Mouse (Mus musculus): Measurements from ENCODE around the gene Apol9a. TPM values are rescaled to one million over a fixed set of nuclear protein-coding genes. Genes with fewer than 3 reads are reported as not detected.
"Not testable (repeated sequence)": the region's sequence is repeated elsewhere in the genome, so short reads cannot be mapped to it uniquely, and the experiment has no call there.

Apol9a gene
- under 1 TPM in 1 of 2 experiments, not detected in 1; 0.83 TPM for total RNA-seq (2021)
- long read RNA-seq, partial matches to known transcripts, result 0 of 1 reads
- long read RNA-seq, other reads (novel, unspliced or antisense), result 1 of 1 reads

DNA sequence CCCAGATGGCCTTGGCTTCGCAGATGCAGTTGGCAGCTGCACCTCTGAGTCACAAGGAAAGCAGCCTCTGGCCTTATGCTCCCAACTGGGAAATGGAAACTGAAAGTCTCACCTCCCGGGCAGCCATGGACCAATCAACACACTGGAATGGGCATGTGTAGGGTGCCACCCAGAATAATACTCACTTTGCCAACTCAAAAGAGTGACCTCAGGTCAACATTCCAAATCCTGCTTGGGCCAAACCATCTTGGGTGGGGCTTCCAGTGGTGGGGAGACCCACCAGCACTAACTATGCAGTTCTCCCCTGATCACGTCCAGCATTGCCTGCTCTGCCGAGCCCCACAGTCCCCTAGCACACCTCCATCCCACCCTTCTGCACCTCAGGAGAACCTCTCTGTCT, at the start of gene Apol9a:
TSS of gene Apol9a (minus strand) at position 101 of the 400 bp plus-strand sequence.
- DNase-seq (ENCODE audit: low spot score in 2 of 2), result not testable (repeated sequence)

DNA sequence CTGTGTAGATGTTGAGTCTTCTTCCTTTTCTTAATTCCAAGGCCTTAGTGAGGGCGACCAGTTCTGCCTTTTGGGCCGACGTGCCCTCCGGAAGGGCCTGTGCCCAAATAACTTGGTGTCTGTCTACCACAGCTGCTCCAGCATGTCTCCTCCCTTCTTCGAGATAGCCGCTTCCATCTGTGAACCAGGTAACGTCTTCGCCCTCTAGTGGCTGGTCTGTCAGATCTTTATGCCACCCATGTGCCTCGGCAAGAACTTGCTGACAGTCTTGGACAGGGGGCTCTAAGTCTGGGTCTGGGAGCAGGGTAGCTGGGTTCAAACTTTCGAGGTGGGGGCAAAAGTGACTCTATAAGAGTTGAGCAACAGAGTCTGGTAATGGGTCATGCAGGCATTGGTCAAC, 39.0 kb upstream of the Apol9a start:
- not testable (repeated sequence) for DNase-seq (ENCODE audit: low spot score in 2 of 2)

DNA sequence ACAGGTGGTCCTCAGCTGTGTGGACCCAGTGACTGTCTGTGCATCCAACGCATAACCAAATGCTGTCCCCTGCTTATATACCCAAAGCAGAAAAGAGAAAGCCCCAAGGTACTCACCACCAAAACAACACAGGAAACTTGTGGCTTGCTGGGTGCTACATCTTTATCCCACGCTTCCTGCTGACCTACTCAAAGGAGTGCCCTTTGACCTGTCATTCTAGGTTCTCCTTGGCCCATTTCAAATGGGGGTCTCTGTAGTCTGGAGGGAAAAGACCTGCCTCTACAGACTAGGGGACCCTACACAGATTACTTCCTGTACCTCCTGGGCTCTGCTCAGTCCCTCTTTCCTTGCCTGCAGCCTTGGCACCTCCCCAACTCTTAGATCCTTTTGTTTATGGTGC, 36.5 kb upstream of the Apol9a start, which contains the start of gene Apol7b:
TSS of gene Apol7b (minus strand) at position 101 of the 400 bp plus-strand sequence.
- DNase-seq (ENCODE audit: low spot score in 2 of 2), result not testable (repeated sequence)

DNA sequence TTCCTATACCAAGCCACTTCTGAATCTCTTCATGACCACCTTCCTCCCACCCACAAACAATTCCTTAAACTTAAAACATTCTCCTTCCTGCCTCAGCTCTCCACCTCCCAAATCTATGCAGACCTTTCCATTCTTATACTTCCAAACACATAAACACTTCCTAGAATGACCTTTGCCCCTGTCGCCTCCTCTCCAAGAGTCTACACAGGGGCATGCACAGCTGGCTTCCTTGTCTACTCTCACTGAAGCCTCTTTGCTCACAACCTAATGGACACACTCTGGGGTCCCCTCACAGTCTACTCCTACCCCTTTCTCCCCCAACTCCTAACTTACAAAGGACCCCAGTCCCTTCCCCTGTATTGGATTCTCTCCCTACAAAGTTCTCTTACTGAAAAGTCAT, 34.7 kb upstream of the Apol9a start:
- DNase-seq (ENCODE audit: low spot score in 2 of 2), result not testable (repeated sequence)

DNA sequence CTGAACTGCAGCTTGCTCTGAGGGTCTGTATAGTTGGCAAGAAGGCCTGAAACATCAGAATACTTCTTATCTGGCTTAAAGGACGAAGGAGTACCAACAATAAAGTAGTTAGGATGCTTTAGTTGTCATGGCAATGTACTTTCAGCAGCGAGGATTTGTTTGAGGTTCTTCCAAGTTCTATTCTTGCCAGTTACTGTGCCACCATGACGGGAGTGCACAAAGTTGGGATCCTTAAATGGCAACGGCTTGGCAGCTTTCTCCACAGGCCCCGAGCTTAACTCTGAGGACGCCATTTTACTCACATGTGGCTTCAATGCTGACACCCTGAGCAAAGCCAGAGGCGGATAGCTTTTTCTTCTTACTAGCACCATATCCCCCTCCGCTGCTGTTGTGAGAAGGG, 33.8 kb upstream of the Apol9a start:
- DNase-seq (ENCODE audit: low spot score in 2 of 2), result peak; percentile 7 to 28

DNA sequence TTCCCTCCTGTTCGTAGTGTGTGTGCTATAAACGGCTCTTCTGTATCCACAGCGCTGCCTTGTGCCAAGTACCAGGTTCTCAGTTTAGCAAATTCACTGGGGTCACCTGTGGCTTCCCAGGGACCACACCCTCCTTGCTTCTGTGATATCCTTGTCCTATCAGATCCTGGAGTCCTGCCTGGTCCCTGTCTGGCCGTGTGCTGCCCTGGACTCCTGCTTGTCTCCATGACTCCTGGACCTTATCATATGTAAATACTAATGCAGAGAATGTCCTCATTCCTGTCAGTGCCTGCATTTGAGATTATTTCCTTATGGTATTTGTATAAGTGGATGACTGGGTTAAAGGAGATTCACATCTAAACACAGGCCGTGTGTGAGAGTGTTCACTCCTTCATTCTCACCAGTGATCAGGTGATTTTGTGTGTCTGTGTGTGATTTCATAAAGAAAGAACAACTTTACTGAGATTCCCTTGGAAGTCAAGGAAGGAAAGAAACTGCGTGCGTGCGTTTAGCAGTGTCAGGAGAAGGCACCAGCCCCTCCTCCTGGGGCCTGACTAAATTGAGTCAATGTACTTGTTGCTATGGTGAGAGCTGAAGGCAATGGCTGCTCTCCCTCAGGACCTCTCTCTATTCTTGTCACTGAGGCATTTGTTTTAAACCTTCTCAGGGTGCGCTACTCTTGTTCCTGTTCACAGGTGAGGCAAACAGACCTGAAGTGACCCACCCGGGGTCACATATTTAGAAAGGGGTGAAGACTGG, 17.9 kb upstream of the Apol9a start:
- DNase-seq (ENCODE audit: low spot score in 2 of 2), result not testable (repeated sequence)

DNA sequence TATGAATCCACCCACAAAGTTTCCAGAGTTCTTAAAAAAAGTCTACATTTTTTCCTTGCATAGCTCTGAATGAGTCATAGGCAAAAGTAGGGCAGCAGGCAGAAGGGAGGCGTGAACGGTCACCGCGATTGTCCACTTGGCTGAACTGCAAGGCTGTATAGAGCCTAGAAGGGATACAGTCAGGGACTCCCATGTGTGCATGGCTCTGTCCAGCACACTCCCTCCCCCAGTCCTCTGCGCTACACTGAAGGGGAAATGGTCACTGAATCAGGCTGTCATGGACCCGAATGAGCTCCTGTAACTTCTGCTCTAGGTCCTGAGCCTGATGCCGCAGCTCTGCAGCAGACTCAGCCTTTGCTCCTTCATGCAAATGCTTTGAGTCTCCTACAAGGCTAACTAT, 12.0 kb upstream of the Apol9a start:
- DNase-seq (ENCODE audit: low spot score in 2 of 2), result not testable (repeated sequence)

DNA sequence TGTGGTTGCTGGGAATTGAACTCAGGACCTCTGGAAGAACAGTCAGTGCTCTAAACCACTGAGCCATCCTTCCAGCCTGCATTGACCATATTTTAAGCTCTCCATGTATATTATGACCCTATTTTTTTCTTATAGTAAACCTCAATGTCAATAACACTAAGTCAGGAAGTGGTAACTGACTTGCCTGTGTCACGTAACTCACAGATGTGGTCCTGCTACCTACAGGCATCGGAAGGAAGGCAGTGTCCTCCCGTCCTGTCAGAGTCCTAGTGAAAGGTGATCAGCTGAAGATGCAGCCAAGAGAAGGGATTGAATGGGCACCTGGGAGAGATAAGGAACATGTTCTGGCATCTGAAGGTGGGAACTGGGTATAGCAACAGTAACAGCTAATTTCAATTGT, 8.7 kb upstream of the Apol9a start:
- not testable (repeated sequence) for DNase-seq (ENCODE audit: low spot score in 2 of 2)

DNA sequence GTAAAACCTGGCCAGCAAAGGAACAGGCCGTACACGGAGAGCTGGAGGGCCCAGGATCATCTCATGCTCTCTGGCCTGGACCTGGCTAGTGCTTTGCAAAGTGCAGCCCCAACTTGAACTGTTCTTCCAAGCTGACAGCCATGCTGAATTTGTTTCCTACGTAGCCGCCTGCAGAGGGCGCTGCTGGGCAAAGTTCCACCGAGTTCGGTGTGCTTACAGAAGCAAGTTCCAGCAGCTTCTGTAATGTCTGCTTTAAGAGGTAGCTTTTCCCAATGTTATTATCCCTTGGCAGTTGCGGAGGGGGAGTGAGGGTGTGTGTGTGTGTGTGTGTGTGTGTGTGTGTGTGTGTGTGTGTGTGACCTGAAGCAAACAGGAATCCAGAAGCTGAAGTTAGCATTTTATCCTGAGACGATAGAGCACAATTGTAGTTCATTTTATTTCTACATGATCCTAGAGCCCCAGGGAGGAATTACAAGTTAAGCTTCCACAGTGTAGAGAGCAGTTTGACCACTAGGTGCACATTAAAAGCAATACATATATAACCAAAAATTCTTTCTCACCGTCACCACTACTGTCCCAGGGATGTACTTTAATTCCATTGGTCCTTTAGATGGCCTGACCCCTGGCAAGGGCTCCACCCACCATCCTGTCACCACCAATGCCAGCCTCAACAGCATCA, 5.9 kb upstream of the Apol9a start:
- DNase-seq (ENCODE audit: low spot score in 2 of 2), result not testable (repeated sequence)

DNA sequence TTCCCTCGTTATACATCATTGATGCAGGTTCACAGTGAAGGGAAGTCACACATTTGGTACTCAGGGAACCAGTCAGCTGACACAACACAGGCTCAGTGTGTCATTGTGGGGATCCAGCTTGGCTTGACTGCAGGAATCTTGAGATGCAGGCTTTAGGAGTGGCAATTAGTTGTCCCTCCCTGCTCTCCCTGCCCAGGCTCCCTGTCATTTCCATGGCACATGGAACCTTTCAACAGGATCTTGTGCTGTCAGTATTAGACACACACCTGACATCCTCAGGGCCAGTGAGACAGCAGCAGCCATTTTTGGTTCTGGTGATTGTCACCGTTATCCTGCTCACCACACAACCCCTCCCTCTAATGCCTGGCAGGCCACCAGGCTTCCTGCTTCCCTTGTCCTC, 4.7 kb upstream of the Apol9a start:
- not testable (repeated sequence) for DNase-seq (ENCODE audit: low spot score in 2 of 2)

DNA sequence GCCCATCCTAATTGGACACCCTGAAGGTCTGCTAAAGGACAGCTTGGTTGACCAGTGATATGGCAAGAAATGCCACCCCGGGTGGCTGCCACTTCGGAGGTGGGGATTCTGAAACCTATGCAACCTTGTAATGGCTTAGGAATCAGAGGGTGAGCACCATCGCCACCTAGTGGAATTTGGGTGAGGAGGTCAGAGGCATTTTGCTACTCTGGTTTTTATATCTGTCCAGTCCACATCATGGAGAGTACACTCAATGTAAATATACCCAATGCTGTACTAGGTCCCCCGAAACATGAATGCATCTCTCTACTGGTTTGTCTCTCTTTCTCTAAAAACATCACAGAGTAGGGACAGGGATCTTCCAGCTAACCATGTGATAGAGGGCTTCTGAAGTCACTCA, 1.8 kb upstream of the Apol9a start:
- DNase-seq (ENCODE audit: low spot score in 2 of 2), result not testable (repeated sequence)

DNA sequence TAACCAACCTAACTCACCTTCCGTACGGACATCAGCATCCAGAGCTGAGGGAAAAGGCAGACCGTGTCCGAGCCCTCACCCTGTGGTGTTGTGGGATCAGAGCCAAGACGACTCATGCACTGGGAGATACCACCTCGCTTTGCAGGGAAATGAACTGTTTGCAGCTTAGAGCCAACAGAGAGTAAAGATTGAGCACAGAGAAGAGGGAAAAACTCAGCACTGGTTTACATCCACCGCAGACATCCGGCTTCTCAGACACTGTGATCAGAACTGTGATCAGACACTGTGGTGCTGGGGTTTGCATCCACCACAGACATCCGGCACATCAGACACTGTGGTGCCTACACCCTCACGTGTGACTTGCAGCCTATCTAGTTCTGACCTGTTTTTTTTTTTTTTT, 4.6 kb downstream of the Apol9a start:
- DNase-seq (ENCODE audit: low spot score in 2 of 2), result not testable (repeated sequence)

DNA sequence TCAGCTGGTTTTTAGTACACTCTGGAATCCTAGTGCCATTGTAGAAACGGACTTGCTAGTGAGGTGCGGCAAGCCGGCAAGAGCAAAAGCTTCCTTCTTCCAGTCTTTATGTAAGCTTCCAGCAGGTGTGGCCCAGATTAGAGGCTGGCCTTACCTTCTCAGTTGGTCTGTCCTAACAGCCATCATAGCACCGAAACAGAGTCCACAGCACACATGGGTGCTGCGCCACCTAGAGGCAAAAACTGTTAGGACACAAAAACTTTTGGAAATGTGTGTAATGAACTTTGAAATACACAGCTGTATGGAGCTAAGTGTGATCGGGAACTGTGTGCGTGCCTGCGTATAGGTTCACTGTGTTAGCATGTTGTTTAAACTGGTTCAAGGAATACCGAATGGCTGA, 11.9 kb downstream of the Apol9a start, which contains the start of gene Apol7a:
TSS of gene Apol7a (minus strand) at position 84 of the 400 bp plus-strand sequence.
- peak in 1 of 2 experiments; percentile 26 for DNase-seq (ENCODE audit: low spot score in 2 of 2)

DNA sequence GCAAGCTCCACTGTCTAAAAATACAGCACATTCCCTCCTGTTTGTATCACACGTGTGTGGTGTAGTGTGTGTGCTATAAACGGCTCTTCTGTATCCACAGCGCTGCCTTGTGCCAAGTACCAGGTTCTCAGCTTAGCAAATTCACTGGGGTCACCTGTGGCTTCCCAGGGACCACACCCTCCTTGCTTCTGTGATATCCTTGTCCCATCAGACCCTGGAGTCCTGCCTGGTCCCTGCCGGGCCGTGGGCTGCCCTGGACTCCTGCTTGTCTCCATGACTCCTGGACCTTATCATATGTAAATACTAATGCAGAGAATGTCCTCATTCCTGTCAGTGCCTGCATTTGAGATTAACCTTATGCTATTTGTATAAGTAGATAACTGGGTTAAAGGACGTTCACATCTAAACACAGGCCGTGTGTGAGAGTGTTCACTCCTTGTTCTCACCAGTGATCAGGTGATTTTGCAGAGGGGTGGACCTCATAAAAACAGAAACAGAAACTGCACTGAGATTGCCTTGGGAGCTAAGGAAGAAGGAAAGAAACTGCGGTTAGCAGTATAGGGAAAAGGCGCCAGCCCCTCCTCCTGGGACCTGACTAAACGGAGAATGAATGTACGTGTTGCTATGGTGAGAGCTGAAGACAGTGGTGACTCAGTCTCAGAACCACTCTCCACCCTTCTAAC, 13.3 kb downstream of the Apol9a start:
- DNase-seq (ENCODE audit: low spot score in 2 of 2), result not testable (repeated sequence)

DNA sequence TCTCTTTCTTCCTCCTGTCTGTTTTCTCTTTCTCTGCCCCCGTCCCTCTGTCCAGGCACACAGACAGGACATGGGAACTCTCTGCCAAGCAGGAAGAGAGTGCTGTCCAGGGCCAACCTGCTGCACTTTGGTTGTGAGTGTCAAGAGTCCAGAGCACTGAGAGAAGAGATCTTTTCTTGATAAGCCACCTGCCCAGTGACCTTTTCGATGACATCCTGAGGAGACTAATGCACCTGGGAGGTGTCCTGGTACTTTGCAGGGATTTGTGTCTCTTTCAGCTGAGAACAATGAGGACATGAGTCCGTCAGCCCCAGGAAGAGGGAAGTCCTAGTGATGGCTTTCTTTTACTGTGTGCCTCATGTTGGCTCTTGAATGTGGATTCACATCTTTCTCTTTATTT, 17.1 kb downstream of the Apol9a start:
- DNase-seq (ENCODE audit: low spot score in 2 of 2), result not testable (repeated sequence)

DNA sequence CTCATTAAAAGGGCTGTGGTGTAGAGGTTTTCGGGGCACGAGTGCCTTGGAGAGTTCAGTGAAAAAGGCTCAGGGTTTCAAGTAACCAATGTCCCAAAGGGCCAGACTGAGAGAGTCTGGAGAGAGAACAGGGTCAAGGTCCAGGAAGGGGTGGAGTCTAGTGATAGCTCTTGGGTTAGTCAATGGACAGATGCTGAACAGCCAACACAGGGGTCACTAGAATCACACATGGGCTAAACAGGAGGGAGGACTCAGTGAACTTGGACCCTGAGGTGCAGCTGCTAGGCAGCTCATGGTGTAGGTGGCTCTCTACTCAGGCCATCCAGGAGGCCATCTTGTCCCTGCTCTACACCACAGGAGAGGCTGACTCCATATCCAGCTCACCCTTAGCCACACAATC, 23.5 kb downstream of the Apol9a start:
- DNase-seq (ENCODE audit: low spot score in 2 of 2), result no peak

DNA sequence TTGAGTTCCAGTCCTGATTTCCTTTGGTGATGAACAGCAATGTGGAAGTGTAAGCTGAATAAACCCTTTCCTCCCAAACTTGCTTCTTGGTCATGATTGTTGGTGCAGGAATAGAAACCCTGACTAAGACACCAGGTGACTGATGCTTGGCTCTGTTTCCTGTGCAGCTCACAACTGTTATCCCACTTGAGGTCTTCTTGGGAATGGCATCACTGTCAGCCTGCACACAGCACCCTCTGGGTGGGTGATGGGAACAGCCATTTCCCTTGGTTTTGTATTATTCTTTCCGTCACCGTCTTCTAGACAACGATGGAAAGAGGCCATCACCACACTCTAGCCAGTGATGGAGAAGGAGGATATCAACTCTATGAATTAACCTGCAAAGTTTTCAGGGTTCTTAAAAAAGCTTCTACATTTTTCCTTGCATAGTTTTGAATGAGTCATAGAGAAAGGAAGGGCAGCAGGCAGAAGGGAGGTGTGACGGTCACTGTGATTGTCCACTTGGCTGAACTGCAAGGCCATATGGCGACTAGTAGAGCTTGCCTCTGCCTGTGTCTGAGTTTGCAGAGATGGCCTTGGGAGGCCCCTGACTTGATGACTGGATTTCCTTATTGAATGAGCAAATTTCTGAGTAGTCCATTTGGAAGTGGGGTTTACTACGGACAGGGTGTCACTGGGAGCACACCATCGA, 26.4 kb downstream of the Apol9a start:
- no peak for DNase-seq (ENCODE audit: low spot score in 2 of 2)

DNA sequence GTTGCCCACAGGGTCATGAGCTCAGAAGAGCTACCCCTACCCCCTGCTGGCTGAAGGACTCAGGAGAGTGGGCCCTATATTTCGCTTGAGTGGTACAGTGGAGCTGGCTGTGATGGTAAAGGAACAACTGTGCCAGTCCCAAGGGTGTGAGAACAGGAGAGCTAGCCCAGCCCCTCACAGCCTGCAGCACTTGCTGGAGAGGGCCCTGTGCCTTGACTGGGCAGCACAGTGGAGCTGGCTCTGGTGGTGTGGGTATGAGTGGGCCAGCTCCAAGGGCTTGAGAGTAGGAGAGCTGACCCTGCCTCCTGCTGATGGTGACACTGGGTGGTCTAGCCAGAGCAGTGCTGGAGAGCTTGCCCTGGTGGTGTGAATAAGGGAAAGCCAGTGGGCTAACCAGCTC, 28.1 kb downstream of the Apol9a start:
- DNase-seq (ENCODE audit: low spot score in 2 of 2), result no peak

DNA sequence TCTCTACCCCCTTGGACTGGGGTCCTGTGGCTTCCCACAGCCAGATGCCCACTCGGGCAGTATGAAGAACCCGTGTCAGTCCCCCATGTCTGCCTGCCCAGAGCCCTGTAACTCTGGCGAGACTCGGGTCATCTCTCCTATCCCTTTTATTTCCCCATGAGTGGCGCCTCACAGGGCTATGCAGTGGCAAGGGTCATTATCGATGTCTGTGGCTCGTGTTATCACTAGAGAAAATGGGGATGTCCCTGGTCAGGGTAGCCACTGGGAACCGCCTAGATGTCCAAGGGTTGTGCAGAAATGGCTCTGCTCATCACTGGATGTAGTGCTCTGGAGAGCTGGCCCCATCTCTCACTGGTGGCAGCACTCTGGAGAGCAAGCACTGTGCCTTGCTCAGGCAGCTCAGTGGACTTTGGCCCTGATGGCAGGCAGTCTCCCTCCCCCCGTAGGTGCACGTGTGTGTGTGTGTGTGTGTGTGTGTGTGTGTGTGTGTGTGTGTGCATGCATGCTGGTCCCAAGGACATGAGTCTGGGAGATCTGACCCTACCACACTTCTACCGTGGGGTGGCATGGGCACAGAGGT, 28.6 kb downstream of the Apol9a start:
- no peak for DNase-seq (ENCODE audit: low spot score in 2 of 2)

DNA sequence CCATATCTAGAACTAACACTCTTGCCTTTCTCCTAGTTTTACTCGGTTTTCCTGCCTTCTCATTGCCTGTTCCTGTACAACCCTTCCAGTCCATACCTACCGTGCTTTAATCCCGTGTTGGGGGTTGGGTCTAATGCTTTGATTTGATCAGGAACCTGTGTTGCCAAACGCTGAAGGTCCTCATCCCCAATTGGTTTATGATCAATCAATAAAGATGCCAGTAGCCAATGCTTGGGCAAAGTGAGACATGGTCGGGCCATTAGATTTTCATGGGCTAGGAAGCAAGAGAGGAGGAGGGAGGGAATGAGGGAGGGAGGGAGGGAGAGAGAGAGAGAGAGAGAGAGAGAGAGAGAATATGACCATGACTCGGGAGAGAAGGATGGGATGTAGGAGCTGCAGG, 29.5 kb downstream of the Apol9a start:
- no peak for DNase-seq (ENCODE audit: low spot score in 2 of 2)

DNA sequence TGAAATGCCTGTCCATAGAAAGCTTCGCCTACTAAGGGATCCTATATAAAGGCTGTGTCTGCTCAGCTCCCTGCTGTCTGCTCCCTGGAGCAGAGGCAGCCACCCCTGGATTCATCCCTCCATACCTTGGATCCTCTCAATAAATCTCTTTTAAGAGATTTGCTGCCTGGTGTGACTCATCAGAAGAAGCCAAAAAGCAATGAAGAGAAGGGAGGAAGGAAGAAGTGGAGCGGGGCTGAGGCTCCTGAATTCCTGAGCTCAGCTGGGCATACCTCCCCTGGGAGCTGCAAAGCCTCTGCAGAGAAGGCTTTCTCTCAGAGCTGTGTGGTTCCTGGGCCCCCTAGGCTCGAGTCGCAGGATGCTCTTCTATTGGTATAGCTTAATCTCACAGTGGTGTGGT, 31.0 kb downstream of the Apol9a start:
- no peak for DNase-seq (ENCODE audit: low spot score in 2 of 2)
